Mouse (Mus musculus) G1E (cell line): ENCODE data around the gene Gtf2f2. TPM values are rescaled to one million over a fixed set of nuclear protein-coding genes. Genes with fewer than 3 reads are reported as not detected.

ENCODE experiments used
- ATAC-seq: 2 replicates; pipeline ENCODE4 v1.8.0; 2016; ENCODE audit warnings: mild to moderate bottlenecking; ENCODE audit not compliant: insufficient number of reproducible peaks, poor library complexity, low FRiP score, severe bottlenecking; ENCODE audit errors: extremely low read depth
- DNase-seq: peaks from one replicate; pipeline ENCODE4 v3.0.0; 2012; ENCODE audit warnings: low spot score
- H3K27me3 ChIP-seq: 2 replicates; pipeline ENCODE4 v1.6.1; 2012; ENCODE audit warnings: mild to moderate bottlenecking, low read length, inconsistent platforms; ENCODE audit not compliant: insufficient read depth
- H3K36me3 ChIP-seq: replicated peaks from 2 replicates; pipeline ENCODE3; 2012; ENCODE audit warnings: mild to moderate bottlenecking, inconsistent platforms
- H3K4me1 ChIP-seq: 2 replicates; pipeline ENCODE4 v1.6.1; 2012; ENCODE audit warnings: low read depth, low read length, inconsistent platforms, mixed read lengths; ENCODE audit not compliant: insufficient read depth
- H3K4me3 ChIP-seq: 2 replicates; pipeline ENCODE4 v1.5.1; 2012; ENCODE audit warnings: low read depth, mild to moderate bottlenecking, inconsistent platforms, low read length, moderate library complexity, mixed read lengths
- H3K9me3 ChIP-seq: replicated peaks from 2 replicates; pipeline ENCODE4 v1.6.1; 2012; ENCODE audit warnings: inconsistent platforms
- CTCF ChIP-seq: IDR thresholded peaks from 2 replicates; pipeline ENCODE4 v1.5.1; 2012; ENCODE audit warnings: low read depth, low read length, inconsistent platforms, mixed read lengths
- GATA1 ChIP-seq: IDR thresholded peaks from 2 replicates; pipeline ENCODE4 v1.6.1; 2012; ENCODE audit warnings: borderline replicate concordance, low read length, inconsistent platforms, mixed read lengths
- GATA2 ChIP-seq: IDR thresholded peaks from 2 replicates; pipeline ENCODE4 v1.6.1; 2012; ENCODE audit warnings: low read depth, low read length, inconsistent platforms, borderline replicate concordance
- POLR2AphosphoS5 ChIP-seq: IDR thresholded peaks from 2 replicates; pipeline ENCODE4 v1.6.1; 2012; ENCODE audit warnings: low read depth, low read length, inconsistent platforms; ENCODE audit not compliant: insufficient replicate concordance
- TAL1 ChIP-seq: conservative IDR thresholded peaks from 2 replicates; pipeline ENCODE4 v1.6.1; 2012; ENCODE audit warnings: low read depth, low read length, inconsistent platforms, mixed read lengths
- polyA plus RNA-seq: library from polyadenylated mRNA; stranded (reverse); fragments of >175 nt; gene quantifications from 2 replicates; pipeline ENCODE4 v1.2.3, GENCODE M21; 2012
- total RNA-seq, 2 experiments: library from RNA; stranded (forward) in 1 of 2; stranded (reverse) in 1 of 2; fragments of 200-1000 nt in 1 of 2; fragments of >200 nt in 1 of 2; fragmentation: Nextera tagmentation in 1 of 2; gene quantifications; 2 replicates each; pipeline ENCODE4 v1.2.3; 2014 to 2017

Gene Gtf2f2
- total and polyA plus RNA-seq, 3 experiments: 9.1 to 49.5 (median 33.3) TPM

DNA sequence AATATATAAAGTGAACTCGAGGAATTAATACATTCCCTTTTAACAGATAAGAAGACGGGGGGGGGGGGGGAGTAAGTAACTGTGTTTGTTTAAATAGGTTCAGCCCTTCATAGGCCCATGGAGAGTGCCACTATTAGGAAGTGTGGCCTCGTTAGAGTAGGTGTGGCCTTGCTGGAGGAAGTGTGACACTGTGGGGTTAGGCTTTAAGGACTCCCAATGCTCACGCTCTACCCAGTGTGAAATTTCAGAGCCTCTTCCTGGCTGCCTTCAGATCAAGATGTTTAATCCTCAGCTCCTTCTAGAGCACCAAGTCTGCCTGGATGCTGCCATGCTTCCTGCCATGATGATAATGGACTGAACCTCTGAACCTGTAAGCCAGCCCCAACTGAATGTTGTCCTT is 8.9 kb downstream of the Gtf2f2 start:
- no peaks in the 10 kb centered on the region for H3K27me3 ChIP-seq
- ATAC-seq (peak; percentile 49), DNase-seq (no peak)
- H3K9me3 ChIP-seq: no peaks in the 10 kb centered on the region
- TF ChIP-seq POLR2AphosphoS5 (no peak), CTCF (no peak), GATA1 (no peak), TAL1 (no peak), GATA2 (no peak)
- peaks cover 24% of the 10 kb centered on the region for H3K4me1 ChIP-seq
- H3K36me3 ChIP-seq: peaks cover 71% of the 10 kb centered on the region
- H3K4me3 ChIP-seq: no peak overlapping the region

DNA sequence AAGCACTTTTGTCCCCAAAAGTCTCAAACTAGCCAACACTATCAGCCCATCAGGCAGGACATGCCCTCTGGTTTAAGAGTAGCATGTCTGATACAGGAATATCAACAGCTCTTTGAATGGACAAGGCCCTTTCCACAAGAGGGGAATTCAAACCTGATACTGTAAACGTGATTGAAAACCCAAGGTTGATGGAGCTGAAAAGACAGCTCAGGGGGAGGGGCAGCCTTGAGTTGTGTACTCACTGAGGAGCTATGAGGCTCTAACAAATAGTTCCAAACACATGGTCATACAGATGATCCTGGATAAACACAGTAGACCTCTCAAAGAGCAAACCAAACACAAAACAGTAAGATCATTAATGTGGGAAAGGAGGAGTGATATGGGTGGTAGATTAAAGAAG is 12.6 kb downstream of the Gtf2f2 start:
- Histone ChIP-seq H3K36me3 (peaks cover 63% of the 10 kb centered on the region), H3K9me3 (no peaks in the 10 kb centered on the region), H3K4me1 (peaks cover 21% of the 10 kb centered on the region), H3K4me3 (no peak overlapping the region), H3K27me3 (no peaks in the 10 kb centered on the region)
- no peak for TF ChIP-seq GATA2
- no peak for TF ChIP-seq POLR2AphosphoS5
- TF ChIP-seq GATA1: no peak
- no peak for TF ChIP-seq CTCF
- ATAC-seq: no peak
- DNase-seq: no peak

DNA sequence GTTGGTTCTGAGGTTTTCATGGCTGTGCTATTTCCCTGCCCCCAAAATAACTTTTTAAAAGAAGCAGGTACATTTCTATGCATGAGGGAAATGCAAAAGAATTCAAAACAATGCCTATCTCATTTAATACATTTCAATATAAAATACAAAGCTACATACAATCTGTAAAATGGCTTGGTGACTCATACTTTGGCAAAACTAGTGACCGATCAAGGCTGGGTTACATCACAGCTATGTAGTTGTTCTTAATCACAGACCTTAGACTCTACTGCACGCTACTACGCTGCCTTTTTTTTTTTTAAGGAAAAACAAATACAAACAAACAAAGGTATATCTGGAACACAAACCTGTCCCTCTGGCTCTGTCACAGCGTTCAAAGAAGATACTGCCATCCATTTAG is 18.3 kb downstream of the Gtf2f2 start:
- no peak for ATAC-seq
- H3K36me3 ChIP-seq: peaks cover 64% of the 10 kb centered on the region

DNA sequence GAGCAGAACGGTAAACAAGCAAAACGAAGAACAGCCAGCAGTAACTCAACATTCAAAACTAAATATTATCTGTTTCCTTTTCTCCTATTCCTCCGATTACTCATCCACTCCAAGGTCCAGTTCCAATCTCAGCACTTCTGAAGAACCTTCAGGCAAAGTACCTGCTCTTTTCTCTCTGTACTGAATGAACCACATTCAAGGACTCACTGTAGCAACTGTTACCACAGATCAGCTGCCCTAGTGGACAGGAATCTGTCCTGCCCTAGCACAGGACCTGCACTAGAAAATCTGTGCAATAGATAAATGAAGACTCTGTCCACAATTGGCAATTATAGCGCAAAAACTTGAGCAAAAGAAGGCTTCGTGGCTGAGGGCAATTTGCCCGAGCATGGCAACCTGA is 19.7 kb downstream of the Gtf2f2 start:
- ATAC-seq (no peak), DNase-seq (no peak)
- no peak for TF ChIP-seq CTCF
- TF ChIP-seq POLR2AphosphoS5: no peak
- TF ChIP-seq TAL1: no peak
- TF ChIP-seq GATA1: no peak
- TF ChIP-seq GATA2: no peak
- H3K4me3 ChIP-seq: no peak overlapping the region
- no peaks in the 10 kb centered on the region for H3K9me3 ChIP-seq
- no peaks in the 10 kb centered on the region; the same call in 1 of the 2 replicates for H3K4me1 ChIP-seq
- peaks cover 70% of the 10 kb centered on the region for H3K36me3 ChIP-seq
- H3K27me3 ChIP-seq: no peaks in the 10 kb centered on the region

More for the DNA sequence above, 18.3 kb downstream of the Gtf2f2 start:
- Histone ChIP-seq H3K9me3 (no peaks in the 10 kb centered on the region), H3K27me3 (no peaks in the 10 kb centered on the region), H3K4me3 (no peak overlapping the region), H3K4me1 (no peaks in the 10 kb centered on the region; the same call in 1 of the 2 replicates)
- no peak for DNase-seq
- no peak for TF ChIP-seq POLR2AphosphoS5
- TF ChIP-seq GATA2: no peak
- TF ChIP-seq GATA1: no peak
- TF ChIP-seq CTCF: no peak
- TF ChIP-seq TAL1: no peak

DNA sequence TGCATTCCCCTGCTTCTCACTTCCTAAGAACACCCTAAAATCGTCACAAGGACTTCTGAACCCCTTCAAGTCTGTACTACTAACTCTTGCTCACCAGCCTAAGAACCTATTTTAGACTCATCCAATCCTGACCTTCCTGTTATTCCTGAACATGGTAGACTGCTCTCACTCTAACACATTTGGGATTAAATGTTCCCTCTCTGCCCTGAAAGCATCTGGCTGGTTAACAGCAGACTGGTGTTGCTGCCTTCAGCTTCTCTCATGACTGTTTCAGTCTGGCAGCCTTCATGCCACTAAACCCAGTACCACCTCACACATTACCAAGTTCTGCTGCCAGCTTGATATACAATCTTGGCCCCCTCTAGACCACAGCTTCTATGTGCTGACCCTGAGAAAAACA is 21.5 kb downstream of the Gtf2f2 start:
- peaks cover 76% of the 10 kb centered on the region for H3K36me3 ChIP-seq
- no peaks in the 10 kb centered on the region for H3K9me3 ChIP-seq
- DNase-seq (no peak), ATAC-seq (no peak)
- TF ChIP-seq GATA2 (no peak), POLR2AphosphoS5 (no peak), TAL1 (no peak), CTCF (no peak), GATA1 (no peak)
- no peaks in the 10 kb centered on the region for H3K27me3 ChIP-seq
- H3K4me3 ChIP-seq: no peak overlapping the region
- H3K4me1 ChIP-seq: peaks cover 6% of the 10 kb centered on the region; the same call in 1 of the 2 replicates

DNA sequence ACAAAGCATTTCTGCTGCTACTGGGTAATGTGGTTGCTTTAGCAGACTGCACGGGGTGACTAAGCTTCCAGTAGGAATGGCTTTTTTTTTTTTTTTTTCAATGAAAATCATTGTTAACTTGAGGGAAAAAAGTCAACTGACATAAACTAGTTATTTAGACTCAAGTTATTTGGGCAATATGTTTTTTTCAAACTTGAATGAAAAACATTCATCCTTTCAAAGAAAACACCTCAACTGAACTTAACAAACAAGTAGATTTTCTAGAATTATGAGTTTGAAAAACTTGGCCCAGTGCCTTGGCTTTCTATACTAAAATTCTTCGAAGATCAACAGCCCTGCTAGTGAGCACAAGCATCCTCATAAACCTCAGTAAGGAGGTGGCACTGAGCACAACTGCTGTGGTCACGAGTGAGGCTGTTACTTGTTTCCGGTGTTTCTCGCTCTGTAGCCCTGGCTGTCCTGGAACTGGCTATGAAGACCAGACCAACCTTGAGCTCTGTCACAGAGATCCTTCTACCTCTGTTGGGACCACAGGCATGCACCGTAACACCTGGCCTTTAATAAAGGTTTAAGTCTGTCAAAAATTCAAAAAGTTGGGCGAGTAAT is 23.7 kb downstream of the Gtf2f2 start:
- Histone ChIP-seq H3K4me1 (peaks cover 7% of the 10 kb centered on the region; the same call in 1 of the 2 replicates), H3K4me3 (no peak overlapping the region), H3K36me3 (peaks cover 74% of the 10 kb centered on the region), H3K27me3 (no peaks in the 10 kb centered on the region), H3K9me3 (no peaks in the 10 kb centered on the region)
- TF ChIP-seq TAL1 (no peak), GATA2 (no peak), POLR2AphosphoS5 (no peak), CTCF (no peak), GATA1 (no peak)
- ATAC-seq (no peak), DNase-seq (no peak)
